8 mouse cellular contexts compared by ENCODE assay signal in genomic region chr3:41565955-41566354, GRCm38 (mm10). TPM values are rescaled to one million over a fixed set of nuclear protein-coding genes. Genes with fewer than 3 reads are reported as not detected.
DNase-seq lines count a peak whose midpoint lies in the region; ATAC-seq and TF ChIP-seq lines count a peak whose summit lies in the region.

No protein-coding gene starts in this region.

- peak; percentile 86 for DNase-seq in adrenal gland, postnatal 25 days
- peak; percentile 88 to 89 for DNase-seq in heart, adult 18-20 months
- DNase-seq in kidney, adult 18-20 months, result peak; percentile 84
- DNase-seq in limb, embryonic 11.5 days (ENCODE audit: low spot score), result peak; percentile 89

- H3K36me3 ChIP-seq in embryonic facial prominence, embryonic 12.5 days, result no peaks in the 10 kb centered on the region
- H3K36me3 ChIP-seq in limb, embryonic 11.5 days (ENCODE audit: control insufficient read depth, insufficient read depth, low read length), result no peaks in the 10 kb centered on the region
- H3K36me3 ChIP-seq in midbrain, embryonic 12.5 days, result no peaks in the 10 kb centered on the region
- H3K36me3 ChIP-seq in small intestine, adult 2 months (ENCODE audit: control insufficient read depth, insufficient read depth, low read length), result no peaks in the 10 kb centered on the region

- no peaks in the 10 kb centered on the region for H3K4me1 ChIP-seq in embryonic facial prominence, embryonic 12.5 days
- H3K4me1 ChIP-seq in limb, embryonic 11.5 days (ENCODE audit: control insufficient read depth, insufficient read depth, low read length), result peaks cover 5% of the 10 kb centered on the region; the same call in 1 of the 2 replicates
- peaks cover 26% of the 10 kb centered on the region for H3K4me1 ChIP-seq in midbrain, embryonic 12.5 days
- H3K4me1 ChIP-seq in small intestine, adult 2 months (ENCODE audit: control insufficient read depth, insufficient read depth, insufficient read length, low read length), result peaks cover 5% of the 10 kb centered on the region

- peak overlapping the region; percentile 89 for H3K27ac ChIP-seq in embryonic facial prominence, embryonic 12.5 days
- H3K27ac ChIP-seq in limb, embryonic 11.5 days (replicated peaks; ENCODE audit: low read depth, low read length), result peak overlapping the region; percentile 89
- H3K27ac ChIP-seq in midbrain, embryonic 12.5 days (replicated peaks), result peak overlapping the region; percentile 97
- H3K27ac ChIP-seq in small intestine, adult 2 months (ENCODE audit: insufficient read depth, low read depth, low read length), result no peak overlapping the region

- 0 out of 2 replicates have a peak, but pooled peaks cover 3% of the 10 kb centered on the region for H3K27me3 ChIP-seq in embryonic facial prominence, embryonic 12.5 days
- no peaks in the 10 kb centered on the region for H3K27me3 ChIP-seq in limb, embryonic 11.5 days (ENCODE audit: control insufficient read depth, insufficient read depth, low read length)
- H3K27me3 ChIP-seq in midbrain, embryonic 12.5 days, result no peaks in the 10 kb centered on the region
- H3K27me3 ChIP-seq in small intestine, adult 2 months (ENCODE audit: control insufficient read depth, insufficient read depth, low read length), result no peaks in the 10 kb centered on the region

- WGBS in embryonic facial prominence, embryonic 12.5 days, result 3% methylated on average over 26 of the region's 26 CpGs
- under 1% methylated on average over 26 of the region's 26 CpGs for WGBS in limb, embryonic 11.5 days
- WGBS in midbrain, embryonic 12.5 days, result 0% methylated on average over 26 of the region's 26 CpGs
- WGBS in small intestine, adult 2 months, result 1% methylated on average over 26 of the region's 26 CpGs

- H3K9me3 ChIP-seq in embryonic facial prominence, embryonic 12.5 days, result no peaks in the 10 kb centered on the region
- no peaks in the 10 kb centered on the region for H3K9me3 ChIP-seq in limb, embryonic 11.5 days (ENCODE audit: control insufficient read depth, low read length)
- H3K9me3 ChIP-seq in midbrain, embryonic 12.5 days, result no peaks in the 10 kb centered on the region

- TF ChIP-seq POLR2A in small intestine, adult 2 months (IDR thresholded peaks at IDR 0.05; ENCODE audit: low read depth, low read length), result 0 out of 2 replicates have a peak, but pooled peaks have one; percentile 13

- peak; percentile 25; the same call in 1 of the 2 replicates for TF ChIP-seq CTCF in small intestine, adult 2 months (IDR thresholded peaks at IDR 0.05; ENCODE audit: extremely low read depth, insufficient read length, insufficient replicate concordance, low read depth, low read length)

- H3K4me3 ChIP-seq in embryonic facial prominence, embryonic 12.5 days, result peak overlapping the region; percentile 77
- H3K4me3 ChIP-seq in limb, embryonic 11.5 days (ENCODE audit: low read depth, low read length), result peak overlapping the region; percentile 66
- peak overlapping the region; percentile 82 for H3K4me3 ChIP-seq in midbrain, embryonic 12.5 days
- peak overlapping the region; percentile 96 for H3K4me3 ChIP-seq in small intestine, adult 2 months (ENCODE audit: low read depth, low read length)

- peak overlapping the region; percentile 77 for H3K9ac ChIP-seq in embryonic facial prominence, embryonic 12.5 days
- H3K9ac ChIP-seq in limb, embryonic 11.5 days (ENCODE audit: low read length), result peak overlapping the region; percentile 87
- peak overlapping the region; percentile 92 for H3K9ac ChIP-seq in midbrain, embryonic 12.5 days (replicated peaks)

- peak; percentile 53; the same call in 1 of the 2 replicates for ATAC-seq in embryonic facial prominence, embryonic 12.5 days (ENCODE audit: insufficient number of reproducible peaks, insufficient read depth, low FRiP score, low TSS enrichment)
- ATAC-seq in limb, embryonic 11.5 days (ENCODE audit: insufficient number of reproducible peaks, low FRiP score, low TSS enrichment, low read depth), result peak; percentile 65
- peak; percentile 68 for ATAC-seq in midbrain, embryonic 12.5 days (ENCODE audit: low FRiP score, low read depth)
- no peak; the same call in 1 of the 2 replicates for ATAC-seq in monocyte, adult 5-6 weeks (replicated peaks; ENCODE audit: insufficient number of reproducible peaks, low FRiP score, low TSS enrichment, poor library complexity, severe bottlenecking)

- peak overlapping the region; percentile 97 for H3K4me2 ChIP-seq in embryonic facial prominence, embryonic 12.5 days (replicated peaks)
- H3K4me2 ChIP-seq in limb, embryonic 11.5 days (ENCODE audit: low read depth, severe bottlenecking), result peak overlapping the region; percentile 94
- peak overlapping the region; percentile 84 for H3K4me2 ChIP-seq in midbrain, embryonic 12.5 days (replicated peaks)

RNA-seq across cellular contexts. Expression of gene Jade1, which starts 10.4 kb away (rescaled TPM):
- total RNA-seq in adrenal gland, postnatal 25 days (2021), result 50.1 and 56.5 TPM in 2 replicates
- polyA plus RNA-seq in embryonic facial prominence, embryonic 12.5 days (2016; fragmentation: Nextera tagmentation; extraction: Ambion mirVana), result 13.2 and 13.4 TPM in 2 replicates
- 10 to 100 TPM; 28.5 to 32.3 TPM for total RNA-seq in heart, adult 18-20 months (2021)
- 13.7 and 13.8 TPM in 2 replicates for polyA plus RNA-seq in limb, embryonic 11.5 days (2014; fragmentation: Nextera tagmentation; extraction: Ambion mirVana)
- polyA plus RNA-seq in midbrain, embryonic 12.5 days (2016; fragmentation: Nextera tagmentation; extraction: Ambion mirVana), result 19.5 and 19.7 TPM in 2 replicates
- 8.1 and 18.5 TPM in 2 replicates for polyA plus RNA-seq in small intestine, adult 2 months (2012; rRNA removed)
- 16.5 to 22.5 TPM (median 18.4 TPM) in 3 replicates for total RNA-seq in monocyte, adult 5-6 weeks (2017)
